Mouse (Mus musculus): ENCODE measurements at regions not wholly inside any gene's neighbourhood (a gene's known extent, or its start where the extent isn't known, plus 50 kb on each side); places are given as distances from the start of the nearest gene placed in this dataset.

DNA sequence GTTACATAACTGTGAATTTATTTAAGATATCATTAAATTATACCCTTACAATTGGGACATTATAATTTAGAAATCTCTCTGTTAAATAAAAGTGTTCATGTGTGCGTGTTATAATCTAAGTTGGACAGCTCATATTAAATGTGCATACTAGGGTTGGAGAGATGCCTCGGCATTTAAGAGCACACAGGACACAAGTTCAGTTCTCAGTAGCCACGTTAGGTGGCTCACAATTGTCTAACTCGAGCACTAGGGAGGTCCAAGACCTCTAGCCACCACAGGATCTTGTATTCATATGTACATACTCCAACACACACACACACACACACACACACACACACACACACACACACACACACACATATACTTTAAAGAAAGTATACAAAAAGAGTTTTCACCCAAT is 56.0 kb downstream of the Foxf2 start:
- POLR2A ChIA-PET: interaction anchor here in 3 of 4 experiments (1.0 to 3.2 kb wide), 6 partner anchors 9 to 22 kb away, joined by 3 to 16 read pairs (median 3); no protein-coding TSS in a partner anchor
- CTCF ChIA-PET: no interaction called here

- ChIA-PET CTCF (no interaction called here), POLR2A (interaction anchor here in 2 of 4 experiments (0.9 to 1.8 kb wide), 5 partner anchors 9 to 54 kb away, joined by 3 to 6 read pairs (median 3); no protein-coding TSS in a partner anchor)
These were observed 57.7 kb downstream of the Foxf2 start for GRCm38 (mm10) chr13:31683311-31683710.

GRCm38 (mm10) chr13:31688531-31688930 is 62.9 kb downstream of the Foxf2 start:
- ChIA-PET POLR2A (no interaction called here), CTCF (no interaction called here)

DNA sequence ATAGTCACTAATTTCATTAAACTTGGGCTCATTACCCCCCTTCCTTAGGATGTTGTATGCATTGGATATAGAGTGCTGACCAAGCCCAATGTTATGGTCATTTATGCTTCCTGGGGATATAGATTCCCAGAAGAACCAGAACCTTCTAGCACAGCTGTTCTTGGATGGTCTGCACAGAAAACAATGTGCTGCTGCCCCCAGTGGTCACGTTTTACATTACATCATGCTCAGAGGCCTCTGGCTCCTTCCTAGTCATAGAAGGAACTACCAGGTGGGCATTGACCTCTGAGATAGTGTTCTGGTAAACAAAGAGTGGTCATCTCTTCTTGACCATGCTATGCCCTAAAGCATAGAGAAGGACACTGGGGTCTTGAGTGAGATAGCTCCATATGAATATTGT is 63.7 kb downstream of the Foxf2 start:
- CTCF ChIA-PET: interaction anchor here in 2 of 4 experiments (1.2 to 1.4 kb wide), 3 partner anchors 10 to 17 kb away, joined by 4 to 10 read pairs (median 5); no protein-coding TSS in a partner anchor
- POLR2A ChIA-PET: no interaction called here

DNA sequence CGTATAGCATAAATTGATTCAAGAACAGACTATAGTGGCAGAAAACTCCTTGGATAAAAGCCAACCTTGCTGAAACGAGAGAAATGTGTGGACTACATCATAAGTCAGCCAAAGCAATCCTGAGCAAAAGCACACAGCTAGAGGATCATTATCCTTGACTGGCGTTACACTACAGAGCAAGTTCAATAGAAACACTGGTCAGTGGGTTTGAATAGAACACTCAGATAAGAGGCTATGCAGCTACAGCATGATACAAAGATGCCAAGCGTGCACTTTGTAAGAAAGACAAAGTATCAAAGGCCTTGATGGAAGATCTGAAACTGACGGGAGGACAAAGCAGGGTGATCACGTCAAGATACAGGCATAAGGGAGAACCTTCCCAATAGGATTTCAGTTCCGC is 70.1 kb downstream of the Foxf2 start:
- ChIA-PET CTCF (no interaction called here), POLR2A (no interaction called here)

- CTCF ChIA-PET: no interaction called here
- POLR2A ChIA-PET: interaction anchor here in 2 of 4 experiments (0.6 to 0.7 kb wide), 2 partner anchors 35 to 403 kb away, joined by 3 to 4 read pairs; no protein-coding TSS in a partner anchor
These were observed 78.6 kb downstream of the Foxf2 start for GRCm38 (mm10) chr13:31704199-31704598.

DNA sequence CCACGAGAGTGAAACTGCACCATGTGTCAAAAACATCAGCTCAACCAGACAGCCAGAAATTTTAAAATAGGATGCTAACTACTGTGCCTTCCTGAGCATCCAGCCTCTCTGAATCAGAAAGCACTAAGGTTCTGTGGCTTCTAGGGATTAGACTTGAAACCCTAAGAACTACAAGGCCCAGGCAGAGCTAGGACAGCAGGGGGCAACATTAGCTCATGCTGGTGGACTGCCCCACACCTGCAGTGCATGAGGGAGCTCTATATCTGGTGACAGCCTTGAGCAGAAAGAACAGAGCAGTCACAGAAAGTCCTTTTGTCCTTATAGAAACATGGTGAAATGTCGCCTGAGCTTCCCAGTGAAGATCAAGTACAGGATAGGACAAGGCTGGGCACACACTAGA is 79.8 kb downstream of the Foxf2 start:
- POLR2A ChIA-PET: interaction anchor here in 1 of 4 experiments (0.5 to 0.6 kb wide), 2 partner anchors 14 to 184 kb away, joined by 3 to 4 read pairs; no protein-coding TSS in a partner anchor
- CTCF ChIA-PET: interaction anchor here in 3 of 4 experiments (0.6 to 2.7 kb wide), 7 partner anchors 16 to 960 kb away, joined by 3 to 10 read pairs (median 4); no protein-coding TSS in a partner anchor

DNA sequence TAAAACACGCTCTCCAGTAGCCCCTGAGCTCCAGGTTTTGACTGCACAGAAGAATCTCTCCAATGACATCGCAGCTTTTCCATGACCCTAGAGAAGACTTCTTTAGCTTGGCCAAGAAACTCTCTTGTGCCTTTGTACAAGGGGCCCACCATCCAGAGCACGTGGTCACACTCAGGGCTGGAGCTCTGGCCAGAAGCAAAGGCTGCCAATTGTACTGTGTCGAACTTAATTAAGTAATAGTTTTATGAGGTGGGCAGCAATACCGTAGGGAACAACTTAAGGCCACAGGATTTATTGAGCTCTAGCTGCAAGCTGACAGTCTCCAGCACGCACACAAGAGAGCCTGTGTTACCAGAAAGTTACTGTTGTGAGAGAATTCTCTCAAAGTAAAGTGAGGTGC is 85.1 kb downstream of the Foxf2 start:
- ChIA-PET CTCF (no interaction called here), POLR2A (interaction anchor here in 2 of 4 experiments (0.5 to 1.1 kb wide), 2 partner anchors 9 to 25 kb away, joined by 4 to 7 read pairs; no protein-coding TSS in a partner anchor)

GRCm38 (mm10) chr13:31715683-31716082 is 90.1 kb downstream of the Foxf2 start:
- CTCF ChIA-PET: no interaction called here
- POLR2A ChIA-PET: interaction anchor here in 1 of 4 experiments (0.6 kb wide), 1 partner anchor 619 kb away, joined by 3 read pairs; no protein-coding TSS in a partner anchor

DNA sequence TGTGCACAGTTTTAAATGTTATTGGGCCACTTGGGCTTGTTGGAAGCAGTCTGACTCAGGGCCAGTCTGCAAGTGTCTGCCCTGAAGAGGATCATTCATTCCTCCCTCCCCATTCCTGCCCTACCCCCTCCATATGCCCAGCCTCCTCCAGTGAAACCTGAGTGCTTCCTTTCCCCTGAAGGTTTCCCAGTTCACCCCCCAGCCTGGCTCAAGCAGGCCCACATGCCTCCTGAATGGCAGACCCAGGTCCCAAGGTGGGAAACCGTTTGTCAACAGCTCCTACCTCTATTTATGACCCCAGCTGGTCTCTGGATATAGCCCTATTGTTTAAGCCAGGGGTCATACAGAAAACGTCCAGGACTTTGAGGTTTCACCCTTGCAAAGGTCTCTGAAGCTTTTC is 89.7 kb upstream of the Foxc1 start:
- ChIA-PET CTCF (no interaction called here), POLR2A (interaction anchor here in 1 of 4 experiments (0.6 kb wide), 1 partner anchor 1273 kb away, joined by 3 read pairs; no protein-coding TSS in a partner anchor)

DNA sequence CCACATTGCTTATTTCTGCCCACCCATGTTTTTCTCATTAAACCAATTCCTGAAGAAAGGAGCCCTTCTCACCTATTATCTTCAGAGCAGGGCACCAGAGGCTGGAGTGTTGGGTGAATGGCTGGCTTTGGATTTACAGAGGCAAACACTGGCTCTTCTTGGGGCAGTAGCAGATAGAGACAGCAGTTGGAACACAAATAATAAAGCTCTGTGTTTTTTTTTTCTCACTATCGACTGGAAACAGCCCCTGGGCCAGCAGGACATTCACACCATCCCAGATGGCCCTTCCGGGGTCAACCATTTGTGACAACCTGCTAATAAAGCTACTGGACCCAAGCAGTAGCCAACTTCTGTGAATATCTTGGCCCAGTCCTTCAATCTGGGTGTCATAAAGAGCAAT is 85.7 kb upstream of the Foxc1 start:
- POLR2A ChIA-PET: interaction anchor here in 2 of 4 experiments (0.8 to 1.8 kb wide), 3 partner anchors 10 to 46 kb away, joined by 3 to 5 read pairs (median 4); no protein-coding TSS in a partner anchor
- CTCF ChIA-PET: interaction anchor here in 1 of 4 experiments (0.6 kb wide), 1 partner anchor 78 kb away, joined by 3 read pairs; no protein-coding TSS in a partner anchor

GRCm38 (mm10) chr13:31728862-31729261 is 77.6 kb upstream of the Foxc1 start:
- POLR2A ChIA-PET: no interaction called here

GRCm38 (mm10) chr13:31746276-31746675 is 60.2 kb upstream of the Foxc1 start:
- ChIA-PET POLR2A (no interaction called here), CTCF (no interaction called here)

More at GRCm38 (mm10) chr13:31728862-31729261, 77.6 kb upstream of the Foxc1 start:
- CTCF ChIA-PET: interaction anchor here in 1 of 4 experiments (1.1 kb wide), 1 partner anchor 583 kb away, joined by 3 read pairs; no protein-coding TSS in a partner anchor

Data from embryonic stem cell, embryonic (primary cell).